Mouse (Mus musculus) testis, postnatal 14 days (tissue): ENCODE results near the gene Opcml.

Source experiments
- DNase-seq: peaks from one replicate; pipeline ENCODE4 v3.0.0; 2021; ENCODE audit warnings: low spot score

Gene Opcml

DNA sequence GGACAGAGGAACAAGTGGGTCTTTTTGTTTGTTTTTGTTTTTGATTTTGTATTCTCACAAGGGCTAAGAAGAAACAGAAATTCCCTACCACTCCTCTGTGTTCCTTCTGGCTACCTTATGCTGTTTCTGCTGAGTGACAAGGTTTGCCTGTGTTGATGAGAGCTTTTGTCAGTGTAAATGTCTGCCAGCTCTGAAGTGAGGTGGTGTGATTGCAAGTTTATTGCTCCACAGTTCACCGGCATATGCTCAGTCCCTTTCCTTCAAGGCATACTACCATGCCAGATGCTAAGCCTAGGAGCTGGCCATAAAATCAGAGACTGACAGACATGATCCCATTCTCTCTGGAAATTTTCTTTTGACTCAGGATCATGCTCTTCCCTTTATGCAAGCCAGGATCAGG lies 1178.9 kb downstream of the Opcml start:
- no peak for DNase-seq
